Mouse (Mus musculus) stomach, embryonic 15.5 days (tissue): ENCODE results near the gene 4921536K21Rik. TPM values are rescaled to one million over a fixed set of nuclear protein-coding genes. Genes with fewer than 3 reads are reported as not detected.
A peak's percentile ranks its signal among the peaks of the same experiment; 100 is the strongest.
"Not testable (repeated sequence)": the region's sequence is repeated elsewhere in the genome, so short reads cannot be mapped to it uniquely, and the experiment has no call there.

ENCODE experiments used
- ATAC-seq: fragments of 200-750 bp; cut with Nextera tagmentation; 2 replicates; pipeline ENCODE4 v1.8.0; 2017; ENCODE audit warnings: low read depth, moderate number of reproducible peaks, moderate TSS enrichment; ENCODE audit not compliant: insufficient read depth, low FRiP score
- H3K27ac ChIP-seq: fragments of 300-500 bp; sonication (generic); 2 replicates; pipeline ENCODE4 v1.5.1; 2015; ENCODE audit warnings: mild to moderate bottlenecking, inconsistent platforms
- H3K27me3 ChIP-seq: fragments of 300-500 bp; sonication (generic); replicated peaks from 2 replicates; pipeline ENCODE4 v1.6.1; 2015; ENCODE audit warnings: inconsistent platforms
- H3K36me3 ChIP-seq: fragments of 300-500 bp; sonication (generic); 2 replicates; pipeline ENCODE4 v1.6.1; 2015; ENCODE audit warnings: inconsistent platforms
- H3K4me1 ChIP-seq: fragments of 300-500 bp; sonication (generic); 2 replicates; pipeline ENCODE4 v1.6.1; 2015; ENCODE audit warnings: inconsistent platforms
- H3K4me2 ChIP-seq: fragments of 300-500 bp; sonication (generic); 2 replicates; pipeline ENCODE4 v1.6.1; 2015; ENCODE audit warnings: mild to moderate bottlenecking, inconsistent platforms
- H3K4me3 ChIP-seq: fragments of 300-500 bp; sonication (generic); replicated peaks from 2 replicates; pipeline ENCODE4 v1.5.1; 2015; ENCODE audit warnings: inconsistent platforms
- H3K9ac ChIP-seq: fragments of 300-500 bp; sonication (generic); 2 replicates; pipeline ENCODE4 v1.6.1; 2015; ENCODE audit warnings: inconsistent platforms
- H3K9me3 ChIP-seq: fragments of 300-500 bp; sonication (generic); 2 replicates; pipeline ENCODE4 v1.6.1; 2016; ENCODE audit warnings: inconsistent platforms
- WGBS: fragments of 180-500 bp; shearing (Covaris S2); methylation state at CpG from one replicate; pipeline ENCODE4 v1.1.7; 2015; 5-methylcytosine and 5-hydroxymethylcytosine counted together
- polyA plus RNA-seq: library from polyadenylated mRNA; unstranded; fragments of >200 nt; fragmentation: Nextera tagmentation; extraction: Ambion mirVana; gene quantifications from 2 replicates; pipeline ENCODE4 v1.2.1, GENCODE M21; 2015

The 4921536K21Rik gene
- polyA plus RNA-seq, 1 experiment from 2014 or later = 0.19 TPM

GRCm38 (mm10) chr11:3922115-3922514 lies 27.2 kb upstream of the 4921536K21Rik start:
- H3K36me3 ChIP-seq = no peaks in the 10 kb centered on the region; the same call in 1 of the 2 replicates
- H3K27ac ChIP-seq = no peak overlapping the region
- H3K4me2 ChIP-seq = no peak overlapping the region
- H3K4me1 ChIP-seq = no peaks in the 10 kb centered on the region
- no peak for ATAC-seq
- no peak overlapping the region for H3K9ac ChIP-seq
- no peak overlapping the region for H3K4me3 ChIP-seq
- no peaks in the 10 kb centered on the region for H3K27me3 ChIP-seq
- H3K9me3 ChIP-seq = no peaks in the 10 kb centered on the region
- WGBS = 92% methylated on average over 9 of the region's 9 CpGs

- H3K27ac ChIP-seq = no peak overlapping the region
- no peaks in the 10 kb centered on the region; the same call in 1 of the 2 replicates for H3K36me3 ChIP-seq
- no peaks in the 10 kb centered on the region for H3K4me1 ChIP-seq
- no peak overlapping the region for H3K4me3 ChIP-seq
- WGBS = 33% methylated on average over 8 of the region's 8 CpGs
- no peaks in the 10 kb centered on the region for H3K9me3 ChIP-seq
- no peaks in the 10 kb centered on the region for H3K27me3 ChIP-seq
- H3K9ac ChIP-seq = no peak overlapping the region
- ATAC-seq = no peak
- H3K4me2 ChIP-seq = no peak overlapping the region
Observed at GRCm38 (mm10) chr11:3921281-3921850, 26.5 kb upstream of the 4921536K21Rik start.

- no peaks in the 10 kb centered on the region; the same call in 1 of the 2 replicates for H3K36me3 ChIP-seq
- no peak for ATAC-seq
Observed at GRCm38 (mm10) chr11:3920476-3920875, 25.6 kb upstream of the 4921536K21Rik start.

GRCm38 (mm10) chr11:3918738-3919137 lies 23.8 kb upstream of the 4921536K21Rik start:
- WGBS = 64% methylated on average over 1 of the region's 1 CpGs
- ATAC-seq = no peak

More at GRCm38 (mm10) chr11:3920476-3920875, 25.6 kb upstream of the 4921536K21Rik start:
- Histone ChIP-seq H3K4me3 (no peak overlapping the region), H3K9me3 (no peaks in the 10 kb centered on the region), H3K27ac (no peak overlapping the region), H3K4me1 (no peaks in the 10 kb centered on the region), H3K27me3 (no peaks in the 10 kb centered on the region; the same call in 1 of the 2 replicates), H3K4me2 (no peak overlapping the region), H3K9ac (no peak overlapping the region)
- WGBS = 86% methylated on average over 7 of the region's 7 CpGs

GRCm38 (mm10) chr11:3914109-3914840 lies 19.4 kb upstream of the 4921536K21Rik start, which contains the start of gene Slc35e4:
Slc35e4 (minus strand) TSS chr11:3914664.
- 0% methylated on average over 28 of the region's 28 CpGs for WGBS
- ATAC-seq = peak; percentile 63
- H3K4me3 ChIP-seq = peak within 1 kb of the TSS; percentile 58
- H3K36me3 ChIP-seq = no peaks in the 10 kb centered on the region
- peak within 1 kb of the TSS; percentile 78 for H3K27ac ChIP-seq
- peaks cover 34% of the 10 kb centered on the region for H3K4me1 ChIP-seq
- H3K4me2 ChIP-seq = peak within 1 kb of the TSS; percentile 83
- peak within 1 kb of the TSS; percentile 22; the same call in 1 of the 2 replicates for H3K9ac ChIP-seq
- no peaks in the 10 kb centered on the region for H3K9me3 ChIP-seq
- peaks cover 7% of the 10 kb centered on the region; the same call in 1 of the 2 replicates for H3K27me3 ChIP-seq

More at GRCm38 (mm10) chr11:3918738-3919137, 23.8 kb upstream of the 4921536K21Rik start:
- H3K36me3 ChIP-seq = no peaks in the 10 kb centered on the region
- H3K27ac ChIP-seq = no peak overlapping the region
- no peaks in the 10 kb centered on the region for H3K9me3 ChIP-seq
- H3K27me3 ChIP-seq = no peaks in the 10 kb centered on the region; the same call in 1 of the 2 replicates
- no peak overlapping the region for H3K4me3 ChIP-seq
- no peak overlapping the region for H3K9ac ChIP-seq
- H3K4me2 ChIP-seq = no peak overlapping the region
- H3K4me1 ChIP-seq = peaks cover 5% of the 10 kb centered on the region

- Histone ChIP-seq H3K9me3 (no peaks in the 10 kb centered on the region), H3K36me3 (no peaks in the 10 kb centered on the region), H3K9ac (peak overlapping the region; percentile 22; the same call in 1 of the 2 replicates), H3K4me1 (peaks cover 34% of the 10 kb centered on the region), H3K27ac (peak overlapping the region; percentile 78), H3K4me2 (peak overlapping the region; percentile 83), H3K4me3 (peak overlapping the region; percentile 58), H3K27me3 (peaks cover 7% of the 10 kb centered on the region; the same call in 1 of the 2 replicates)
- peak; percentile 81 for ATAC-seq
- under 1% methylated on average over 65 of the region's 65 CpGs for WGBS
Observed at GRCm38 (mm10) chr11:3913316-3914108, 18.6 kb upstream of the 4921536K21Rik start.

- Histone ChIP-seq H3K27me3 (peaks cover 7% of the 10 kb centered on the region; the same call in 1 of the 2 replicates), H3K9ac (no peak overlapping the region), H3K36me3 (no peaks in the 10 kb centered on the region), H3K27ac (no peak overlapping the region), H3K4me1 (peaks cover 34% of the 10 kb centered on the region), H3K4me3 (peak overlapping the region; percentile 58), H3K9me3 (no peaks in the 10 kb centered on the region), H3K4me2 (peak overlapping the region; percentile 83)
- 6% methylated on average over 15 of the region's 16 CpGs for WGBS
- ATAC-seq = 0 out of 2 replicates have a peak, but pooled peaks have one; percentile 1
Observed at GRCm38 (mm10) chr11:3912875-3913271, 18.0 kb upstream of the 4921536K21Rik start.

GRCm38 (mm10) chr11:3912100-3912874 lies 17.4 kb upstream of the 4921536K21Rik start:
- peak overlapping the region; percentile 58 for H3K4me3 ChIP-seq
- H3K9me3 ChIP-seq = no peaks in the 10 kb centered on the region
- H3K27me3 ChIP-seq = peaks cover 7% of the 10 kb centered on the region; the same call in 1 of the 2 replicates
- no peak for ATAC-seq
- H3K4me1 ChIP-seq = peaks cover 34% of the 10 kb centered on the region
- H3K9ac ChIP-seq = no peak overlapping the region
- no peak overlapping the region for H3K27ac ChIP-seq
- no peaks in the 10 kb centered on the region for H3K36me3 ChIP-seq
- 23% methylated on average over 19 of the region's 19 CpGs for WGBS
- H3K4me2 ChIP-seq = peak overlapping the region; percentile 83

- not testable (repeated sequence) for ATAC-seq, H3K36me3 ChIP-seq, H3K27me3 ChIP-seq, H3K4me3 ChIP-seq, H3K4me2 ChIP-seq, H3K9ac ChIP-seq, H3K9me3 ChIP-seq, H3K27ac ChIP-seq
- WGBS = 85% methylated on average over 6 of the region's 6 CpGs
- H3K4me1 ChIP-seq = peaks cover 34% of the 10 kb centered on the region
Observed at GRCm38 (mm10) chr11:3911440-3911839, 16.5 kb upstream of the 4921536K21Rik start.

- Histone ChIP-seq H3K36me3 (no peaks in the 10 kb centered on the region), H3K4me2 (no peak overlapping the region), H3K9me3 (no peaks in the 10 kb centered on the region), H3K27ac (no peak overlapping the region), H3K9ac (no peak overlapping the region), H3K4me1 (peaks cover 34% of the 10 kb centered on the region), H3K4me3 (no peak overlapping the region), H3K27me3 (0 out of 2 replicates have a peak, but pooled peaks cover 7% of the 10 kb centered on the region)
- ATAC-seq = no peak
- WGBS = 59% methylated on average over 5 of the region's 5 CpGs
Observed at GRCm38 (mm10) chr11:3910513-3911310, 15.8 kb upstream of the 4921536K21Rik start.
